Mouse (Mus musculus): ENCODE measurements around the gene Prtn3.

The Prtn3 gene

GRCm38 (mm10) chr10:79855558-79856184 is 18.6 kb upstream of the Prtn3 start:
- in situ Hi-C loops (cut with MboI, MseI), result no loop called here

DNA sequence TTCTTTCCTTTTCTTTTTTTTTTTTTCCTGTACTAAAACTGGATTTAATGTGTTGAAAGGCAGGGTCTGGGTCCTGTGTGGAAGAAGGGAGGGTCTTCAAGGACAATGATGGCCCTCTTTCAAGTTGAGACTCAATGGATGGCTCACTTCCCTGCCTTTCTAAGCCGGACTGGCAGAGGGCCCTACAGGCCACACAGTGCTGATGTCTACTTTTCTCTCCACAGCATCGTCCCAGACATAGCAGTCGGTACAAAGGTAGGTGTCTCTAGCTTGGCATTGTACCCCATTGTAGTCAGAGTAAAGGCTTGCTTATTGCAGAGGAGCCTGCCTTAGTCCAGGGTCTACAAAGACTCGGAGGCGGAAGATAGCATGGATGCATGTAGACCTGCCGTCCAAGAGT is 18.0 kb upstream of the Prtn3 start:
- in situ Hi-C loops (cut with MboI, MseI), result no loop called here

DNA sequence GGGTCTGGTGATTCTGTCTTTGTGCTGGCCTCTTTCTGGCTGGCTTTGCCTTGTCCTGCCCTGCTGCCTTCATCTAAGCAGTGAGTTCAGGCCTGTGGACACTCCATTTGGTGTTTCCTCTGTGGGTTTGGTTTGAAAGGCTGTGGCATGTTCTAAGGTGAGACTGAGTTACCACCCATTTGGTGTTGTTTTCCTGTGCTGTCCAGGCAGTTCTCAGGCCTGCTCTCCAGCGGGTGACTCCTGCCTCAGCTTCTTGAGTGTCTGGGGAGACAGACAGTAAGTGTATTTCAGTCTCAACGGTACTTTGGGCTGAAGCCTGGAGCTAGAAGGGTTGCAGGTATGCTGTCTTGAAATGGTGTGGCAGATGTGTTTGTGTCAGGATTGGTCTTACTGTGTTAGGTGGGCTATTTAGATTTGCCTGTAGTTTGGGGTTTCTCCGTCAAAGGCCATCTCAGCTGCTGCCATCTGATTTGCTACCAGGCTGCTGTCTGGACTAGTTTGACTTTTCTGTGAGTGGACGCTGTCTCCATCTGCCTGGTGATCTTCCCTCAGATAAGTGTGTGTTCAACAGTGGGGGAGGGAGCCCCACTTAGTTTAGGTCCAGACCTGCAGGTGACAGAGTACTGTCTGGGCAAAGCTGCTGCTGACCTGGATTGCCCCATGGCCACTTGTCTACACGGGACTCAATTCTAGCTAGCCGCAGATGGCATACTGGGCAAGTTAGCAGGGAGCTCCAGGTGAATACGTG is 17.4 kb upstream of the Prtn3 start:
- in situ Hi-C loops (cut with MboI, MseI), result no loop called here

- in situ Hi-C loops (cut with MboI, MseI), result no loop called here
These were observed 16.8 kb upstream of the Prtn3 start for GRCm38 (mm10) chr10:79857452-79857811.

- in situ Hi-C loops (cut with MboI, MseI), result no loop called here
These were observed 16.4 kb upstream of the Prtn3 start for GRCm38 (mm10) chr10:79857894-79858293.

- in situ Hi-C loops (cut with MboI, MseI), result no loop called here
These were observed 15.7 kb upstream of the Prtn3 start for GRCm38 (mm10) chr10:79858416-79859074.

DNA sequence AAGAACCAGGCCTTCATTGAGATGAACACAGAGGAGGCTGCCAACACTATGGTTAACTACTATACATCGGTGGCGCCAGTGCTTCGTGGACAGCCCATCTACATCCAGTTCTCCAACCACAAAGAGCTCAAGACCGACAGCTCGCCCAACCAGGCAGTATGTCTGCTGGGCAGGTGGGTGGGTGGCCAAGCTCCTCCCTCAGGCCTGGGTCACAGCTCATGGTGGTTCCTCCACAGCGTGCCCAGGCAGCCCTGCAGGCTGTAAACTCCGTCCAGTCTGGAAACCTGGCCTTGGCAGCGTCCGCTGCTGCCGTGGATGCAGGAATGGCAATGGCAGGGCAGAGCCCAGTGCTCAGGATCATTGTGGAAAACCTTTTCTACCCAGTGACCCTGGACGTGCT is 15.2 kb upstream of the Prtn3 start:
- in situ Hi-C loops (cut with MboI, MseI), result no loop called here

- in situ Hi-C loops (cut with MboI, MseI), result no loop called here
These were observed 14.0 kb upstream of the Prtn3 start for GRCm38 (mm10) chr10:79860079-79860911.

- in situ Hi-C loops (cut with MboI, MseI), result no loop called here
These were observed 12.8 kb upstream of the Prtn3 start for GRCm38 (mm10) chr10:79861230-79862048.

DNA sequence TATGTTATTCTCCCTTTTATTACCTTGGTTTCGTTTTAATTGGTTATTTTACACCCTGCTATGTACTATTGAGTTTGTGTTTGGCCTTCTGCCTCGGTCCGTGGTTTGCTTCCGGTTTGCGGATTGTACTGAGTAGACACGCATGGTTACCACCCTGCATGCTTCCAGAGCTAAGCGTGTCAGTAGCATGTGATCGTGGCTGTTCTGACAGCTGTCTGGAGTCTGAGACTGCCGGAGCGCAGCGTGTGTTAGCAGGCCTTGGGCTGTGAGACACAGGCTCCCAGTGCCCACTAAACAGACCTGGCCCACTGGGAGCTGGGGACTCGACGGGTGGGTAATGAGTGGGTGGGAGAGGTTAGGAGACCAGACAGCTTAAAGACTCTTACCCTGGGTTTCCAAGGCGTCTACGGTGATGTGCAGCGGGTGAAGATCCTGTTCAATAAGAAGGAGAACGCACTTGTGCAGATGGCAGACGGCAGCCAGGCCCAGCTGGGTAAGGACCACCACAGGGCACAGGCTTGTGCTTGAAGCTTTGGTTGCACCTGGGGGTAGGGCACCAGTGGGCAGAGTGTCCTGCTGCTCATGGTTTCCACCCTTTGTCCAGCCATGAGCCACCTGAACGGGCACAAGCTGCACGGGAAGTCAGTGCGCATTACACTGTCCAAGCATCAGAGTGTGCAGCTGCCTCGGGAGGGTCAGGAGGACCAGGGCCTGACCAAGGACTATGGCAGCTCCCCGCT is 12.1 kb upstream of the Prtn3 start:
- in situ Hi-C loops (cut with MboI, MseI), result no loop called here

- in situ Hi-C loops (cut with MboI, MseI), result no loop called here
These were observed 11.4 kb upstream of the Prtn3 start for GRCm38 (mm10) chr10:79862925-79863324.

GRCm38 (mm10) chr10:79864351-79865188 is 9.7 kb upstream of the Prtn3 start:
- in situ Hi-C loops (cut with MboI, MseI), result no loop called here

- in situ Hi-C loops (cut with MboI, MseI), result no loop called here
These were observed 9.1 kb upstream of the Prtn3 start for GRCm38 (mm10) chr10:79865189-79865601.

- in situ Hi-C loops (cut with MboI, MseI), result no loop called here
These were observed 8.4 kb upstream of the Prtn3 start for GRCm38 (mm10) chr10:79865801-79866295.

- in situ Hi-C loops (cut with MboI, MseI), result no loop called here
These were observed 7.7 kb upstream of the Prtn3 start for GRCm38 (mm10) chr10:79866601-79867000.

GRCm38 (mm10) chr10:79871845-79872244 is 2.4 kb upstream of the Prtn3 start:
- in situ Hi-C loops (cut with MboI, MseI), result no loop called here

- in situ Hi-C loops (cut with MboI, MseI), result no loop called here
These were observed 1.4 kb upstream of the Prtn3 start for GRCm38 (mm10) chr10:79872862-79873261.

DNA sequence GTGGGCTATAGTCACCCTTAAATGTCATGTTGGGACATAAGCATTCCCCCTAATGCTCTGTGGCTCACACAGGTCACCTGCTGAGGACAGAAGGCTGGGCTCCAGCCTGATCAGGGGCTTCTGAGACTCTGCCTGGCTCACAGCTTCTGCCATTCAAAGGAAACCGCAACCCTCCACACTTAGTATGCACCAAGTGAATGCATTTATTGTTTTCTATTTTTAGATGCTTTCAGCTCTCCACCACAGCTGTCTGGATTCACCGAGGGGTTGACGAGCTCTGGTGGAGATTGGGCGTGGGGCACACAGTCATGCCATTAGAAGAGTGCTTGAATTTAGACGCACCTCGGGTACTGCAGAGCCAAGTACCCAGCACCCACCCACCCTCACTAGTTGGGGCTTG is 963 bp upstream of the Prtn3 start:
- in situ Hi-C loops (cut with MboI, MseI), result no loop called here

GRCm38 (mm10) chr10:79873715-79874289 is 474 bp upstream of the Prtn3 start:
- in situ Hi-C loops (cut with MboI, MseI), result no loop called here

All from T-helper 2 cell (primary cell).